ENCODE assay signal across 17 mouse cellular contexts in the genomic region with DNA sequence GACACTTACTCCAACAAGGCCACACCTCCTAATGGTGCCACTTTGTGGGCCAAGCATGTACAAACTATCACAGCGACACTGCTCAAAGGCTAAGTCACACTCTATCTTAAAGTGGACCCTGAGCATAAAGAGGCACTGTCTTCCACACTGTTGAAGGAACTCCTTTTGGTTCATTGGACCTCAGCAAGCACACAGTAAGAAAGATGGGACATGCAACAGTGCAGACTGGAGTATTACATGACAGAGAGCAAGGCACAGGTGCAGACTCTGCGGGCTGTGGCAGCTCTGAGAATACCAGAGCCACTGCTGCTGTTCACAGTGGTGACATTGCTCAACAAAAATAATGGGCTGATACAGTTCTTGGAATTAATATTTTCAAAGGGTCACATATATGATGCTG.
"Had no signal": no experiment of that assay in that cellular context is flagged by ENCODE, and none has a peak within 500 bp of the region (broad histone marks: within the 10 kb centered on the region; RNA-seq: fewer than 3 reads in every experiment).

No protein-coding gene starts in this region.

- H3K9ac ChIP-seq: liver, embryonic 15.5 days; liver, postnatal 0 days; lung, embryonic 15.5 days; midbrain, embryonic 13.5 days; neural tube, embryonic 12.5 days; stomach, embryonic 15.5 days had no signal

- H3K27ac ChIP-seq: liver, embryonic 15.5 days; lung, embryonic 15.5 days; macrophage; midbrain, embryonic 13.5 days; neural tube, embryonic 12.5 days; stomach, embryonic 15.5 days; stomach, postnatal 0 days had no signal

- H3K4me3 ChIP-seq: liver, embryonic 15.5 days; lung, embryonic 15.5 days; megakaryocyte, embryonic 14.5 days; midbrain, embryonic 13.5 days; neural tube, embryonic 12.5 days; stomach, embryonic 15.5 days had no signal

- H3K36me3 ChIP-seq: stomach, embryonic 15.5 days had no signal

- DNase-seq: liver, postnatal 0 days; lung, adult 2 months; lung, postnatal 14 days; lung, postnatal 36 days; right cerebral cortex, postnatal 14 days; thymus, adult 2 months; thymus, postnatal 25 days; thymus, postnatal 4 days had no signal

- ATAC-seq: liver, postnatal 0 days; lung, postnatal 0 days; midbrain, embryonic 13.5 days had no signal

- H3K9me3 ChIP-seq: liver, embryonic 15.5 days; lung, embryonic 15.5 days; megakaryocyte, embryonic 14.5 days; midbrain, embryonic 13.5 days; neural tube, embryonic 12.5 days; stomach, embryonic 15.5 days had no signal

- H3K4me1 ChIP-seq: liver, embryonic 15.5 days; lung, embryonic 15.5 days; megakaryocyte, embryonic 14.5 days; neural tube, embryonic 12.5 days; stomach, embryonic 15.5 days had no signal

- H3K4me2 ChIP-seq: liver, embryonic 15.5 days; lung, embryonic 15.5 days; midbrain, embryonic 13.5 days; neural tube, embryonic 12.5 days; stomach, embryonic 15.5 days had no signal

- H3K27me3 ChIP-seq: liver, embryonic 15.5 days; lung, embryonic 15.5 days; megakaryocyte, embryonic 14.5 days; midbrain, embryonic 13.5 days; neural tube, embryonic 12.5 days; stomach, embryonic 15.5 days had no signal
